Mouse (Mus musculus) embryonic stem cell, embryonic (primary cell): ENCODE measurements at regions not wholly inside any gene's neighbourhood (a gene's known extent, or its start where the extent isn't known, plus 50 kb on each side); places are given as distances from the start of the nearest gene placed in this dataset.

Source experiments
- CTCF ChIA-PET, 4 experiments: fragments of 300-600 bp in 2 of 4; fragments of 350-600 bp in 2 of 4; sonication (Branson Sonifier 250); formaldehyde crosslinking; loops; one replicate each; lab custom pipeline; 2022; ENCODE audit warnings: inconsistent platforms in 2 of 4; lab: Charles Lee
- POLR2A ChIA-PET, 4 experiments: fragments of 300-600 bp in 2 of 4; fragments of 350-600 bp in 2 of 4; sonication (Branson Sonifier 250); formaldehyde crosslinking; loops; one replicate each; lab custom pipeline; 2022; ENCODE audit warnings: antibody characterized with exemption in 4 of 4, inconsistent platforms in 1 of 4; lab: Charles Lee

GRCm38 (mm10) chr3:62730987-62731386, 126.0 kb upstream of the Gpr149 start:
- ChIA-PET CTCF (no interaction called here), POLR2A (no interaction called here)

DNA sequence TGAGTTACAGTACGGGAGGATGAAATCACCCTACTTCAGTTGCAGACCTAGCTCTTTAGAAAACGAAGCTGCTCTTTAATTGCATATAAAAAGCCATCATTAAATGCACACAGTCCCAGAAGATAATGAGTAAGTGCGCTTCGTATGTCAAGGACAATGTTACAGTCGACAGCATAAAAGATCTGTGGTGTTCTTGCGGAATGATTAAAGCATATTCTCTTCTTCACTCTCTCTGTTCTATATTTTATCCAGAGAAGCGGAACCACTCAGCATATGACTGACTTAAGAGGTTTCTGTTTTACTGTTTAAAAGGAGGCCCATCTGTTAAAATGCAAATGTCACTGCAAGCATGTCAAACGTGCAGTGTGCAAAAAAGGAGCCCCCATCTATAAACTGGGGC, 121.0 kb upstream of the Gpr149 start:
- POLR2A ChIA-PET: interaction anchor here in 1 of 4 experiments (0.8 kb wide), 1 partner anchor 615 kb away, joined by 6 read pairs; no protein-coding TSS in a partner anchor
- CTCF ChIA-PET: no interaction called here

- CTCF ChIA-PET: no interaction called here
- POLR2A ChIA-PET: no interaction called here
Measured at GRCm38 (mm10) chr3:62716849-62717248, 111.9 kb upstream of the Gpr149 start.

GRCm38 (mm10) chr3:62715311-62715971, 110.5 kb upstream of the Gpr149 start:
- POLR2A ChIA-PET: no interaction called here
- CTCF ChIA-PET: no interaction called here
